Mouse (Mus musculus): ENCODE results near the gene Mettl25. TPM values are rescaled to one million over a fixed set of nuclear protein-coding genes. Genes with fewer than 3 reads are reported as not detected.

Gene Mettl25
- polyA plus RNA-seq, 1 experiment, result 3.9 TPM

- 93% methylated on average over 17 of the region's 17 CpGs for WGBS
- no peak for DNase-seq (ENCODE audit: low read depth in 1 of 2, low spot score in 2 of 2)
- H3K27ac ChIP-seq (ENCODE audit: insufficient read depth, low read length), result no peak overlapping the region
- H3K36me3 ChIP-seq (ENCODE audit: control insufficient read depth, insufficient read depth, low read length), result peaks cover 3% of the 10 kb centered on the region; the same call in 1 of the 2 replicates
- no peaks in the 10 kb centered on the region for H3K27me3 ChIP-seq (ENCODE audit: control insufficient read depth, insufficient read depth, low read length)
- TF ChIP-seq CTCF (IDR thresholded peaks at IDR 0.05; ENCODE audit: extremely low read depth, insufficient read depth, insufficient read length, insufficient replicate concordance) (no peak), POLR2A (IDR thresholded peaks at IDR 0.05; ENCODE audit: low read depth, low read length) (no peak)
- no peaks in the 10 kb centered on the region for H3K4me1 ChIP-seq (ENCODE audit: control insufficient read depth, insufficient read depth, insufficient read length)
- H3K4me3 ChIP-seq (ENCODE audit: extremely low read depth, insufficient read depth, insufficient read length), result no peak overlapping the region
Measured at GRCm38 (mm10) chr10:105788744-105789486, 52.3 kb downstream of the Mettl25 start.

- Histone ChIP-seq H3K36me3 (ENCODE audit: control insufficient read depth, insufficient read depth, low read length) (0 out of 2 replicates have a peak, but pooled peaks cover 3% of the 10 kb centered on the region), H3K4me1 (ENCODE audit: control insufficient read depth, insufficient read depth, insufficient read length) (no peaks in the 10 kb centered on the region), H3K4me3 (ENCODE audit: extremely low read depth, insufficient read depth, insufficient read length) (no peak overlapping the region), H3K27ac (ENCODE audit: insufficient read depth, low read length) (no peak overlapping the region), H3K27me3 (ENCODE audit: control insufficient read depth, insufficient read depth, low read length) (no peaks in the 10 kb centered on the region)
- no peak for DNase-seq (ENCODE audit: low read depth in 1 of 2, low spot score in 2 of 2)
- TF ChIP-seq POLR2A (IDR thresholded peaks at IDR 0.05; ENCODE audit: low read depth, low read length) (no peak), CTCF (IDR thresholded peaks at IDR 0.05; ENCODE audit: extremely low read depth, insufficient read depth, insufficient read length, insufficient replicate concordance) (no peak)
- 91% methylated on average over 8 of the region's 8 CpGs for WGBS
Measured at GRCm38 (mm10) chr10:105783766-105784165, 57.4 kb downstream of the Mettl25 start.

GRCm38 (mm10) chr10:105774382-105774781 lies 66.8 kb downstream of the Mettl25 start:
- H3K4me3 ChIP-seq (ENCODE audit: extremely low read depth, insufficient read depth, insufficient read length), result no peak overlapping the region
- no peaks in the 10 kb centered on the region for H3K36me3 ChIP-seq (ENCODE audit: control insufficient read depth, insufficient read depth, low read length)
- no peak for TF ChIP-seq POLR2A (IDR thresholded peaks at IDR 0.05; ENCODE audit: low read depth, low read length)
- TF ChIP-seq CTCF (IDR thresholded peaks at IDR 0.05; ENCODE audit: extremely low read depth, insufficient read depth, insufficient read length, insufficient replicate concordance), result peak; percentile 40; the same call in 1 of the 2 replicates
- no peaks in the 10 kb centered on the region for H3K4me1 ChIP-seq (ENCODE audit: control insufficient read depth, insufficient read depth, insufficient read length)
- H3K27me3 ChIP-seq (ENCODE audit: control insufficient read depth, insufficient read depth, low read length), result no peaks in the 10 kb centered on the region
- no peak overlapping the region for H3K27ac ChIP-seq (ENCODE audit: insufficient read depth, low read length)
- DNase-seq (ENCODE audit: low read depth in 1 of 2, low spot score in 2 of 2), result peak in 1 of 2 experiments; percentile 20
- WGBS, result 26% methylated on average over 6 of the region's 6 CpGs

GRCm38 (mm10) chr10:105772821-105773302 lies 68.3 kb downstream of the Mettl25 start:
- Histone ChIP-seq H3K36me3 (ENCODE audit: control insufficient read depth, insufficient read depth, low read length) (no peaks in the 10 kb centered on the region), H3K27ac (ENCODE audit: insufficient read depth, low read length) (no peak overlapping the region), H3K27me3 (ENCODE audit: control insufficient read depth, insufficient read depth, low read length) (no peaks in the 10 kb centered on the region), H3K4me3 (ENCODE audit: extremely low read depth, insufficient read depth, insufficient read length) (no peak overlapping the region), H3K4me1 (ENCODE audit: control insufficient read depth, insufficient read depth, insufficient read length) (no peaks in the 10 kb centered on the region)
- WGBS, result 91% methylated on average over 9 of the region's 9 CpGs
- TF ChIP-seq CTCF (IDR thresholded peaks at IDR 0.05; ENCODE audit: extremely low read depth, insufficient read depth, insufficient read length, insufficient replicate concordance) (no peak), POLR2A (IDR thresholded peaks at IDR 0.05; ENCODE audit: low read depth, low read length) (no peak)
- no peak for DNase-seq (ENCODE audit: low read depth in 1 of 2, low spot score in 2 of 2)

- TF ChIP-seq POLR2A (IDR thresholded peaks at IDR 0.05; ENCODE audit: low read depth, low read length) (no peak), CTCF (IDR thresholded peaks at IDR 0.05; ENCODE audit: extremely low read depth, insufficient read depth, insufficient read length, insufficient replicate concordance) (no peak)
- DNase-seq (ENCODE audit: low read depth in 1 of 2, low spot score in 2 of 2), result no peak
- WGBS, result 61% methylated on average over 2 of the region's 2 CpGs
Measured at GRCm38 (mm10) chr10:105763959-105764358, 77.2 kb downstream of the Mettl25 start.

GRCm38 (mm10) chr10:105760460-105760859 lies 80.7 kb downstream of the Mettl25 start:
- WGBS, result 56% methylated on average over 2 of the region's 2 CpGs
- H3K27ac ChIP-seq (ENCODE audit: insufficient read depth, low read length), result no peak overlapping the region
- DNase-seq (ENCODE audit: low read depth in 1 of 2, low spot score in 2 of 2), result no peak
- H3K4me3 ChIP-seq (ENCODE audit: extremely low read depth, insufficient read depth, insufficient read length), result no peak overlapping the region
- H3K36me3 ChIP-seq (ENCODE audit: control insufficient read depth, insufficient read depth, low read length), result 0 out of 2 replicates have a peak, but pooled peaks cover 2% of the 10 kb centered on the region
- no peaks in the 10 kb centered on the region for H3K4me1 ChIP-seq (ENCODE audit: control insufficient read depth, insufficient read depth, insufficient read length)
- H3K27me3 ChIP-seq (ENCODE audit: control insufficient read depth, insufficient read depth, low read length), result no peaks in the 10 kb centered on the region
- TF ChIP-seq POLR2A (IDR thresholded peaks at IDR 0.05; ENCODE audit: low read depth, low read length) (no peak), CTCF (IDR thresholded peaks at IDR 0.05; ENCODE audit: extremely low read depth, insufficient read depth, insufficient read length, insufficient replicate concordance) (no peak)

More at GRCm38 (mm10) chr10:105763959-105764358, 77.2 kb downstream of the Mettl25 start:
- Histone ChIP-seq H3K27me3 (ENCODE audit: control insufficient read depth, insufficient read depth, low read length) (no peaks in the 10 kb centered on the region), H3K36me3 (ENCODE audit: control insufficient read depth, insufficient read depth, low read length) (0 out of 2 replicates have a peak, but pooled peaks cover 2% of the 10 kb centered on the region), H3K27ac (ENCODE audit: insufficient read depth, low read length) (no peak overlapping the region), H3K4me3 (ENCODE audit: extremely low read depth, insufficient read depth, insufficient read length) (no peak overlapping the region), H3K4me1 (ENCODE audit: control insufficient read depth, insufficient read depth, insufficient read length) (no peaks in the 10 kb centered on the region)

- no peaks in the 10 kb centered on the region for H3K4me1 ChIP-seq (ENCODE audit: control insufficient read depth, insufficient read depth, insufficient read length)
- no peak for TF ChIP-seq POLR2A (IDR thresholded peaks at IDR 0.05; ENCODE audit: low read depth, low read length)
- TF ChIP-seq CTCF (IDR thresholded peaks at IDR 0.05; ENCODE audit: extremely low read depth, insufficient read depth, insufficient read length, insufficient replicate concordance), result no peak
- no peak overlapping the region for H3K4me3 ChIP-seq (ENCODE audit: extremely low read depth, insufficient read depth, insufficient read length)
- no peak overlapping the region for H3K27ac ChIP-seq (ENCODE audit: insufficient read depth, low read length)
- H3K36me3 ChIP-seq (ENCODE audit: control insufficient read depth, insufficient read depth, low read length), result 0 out of 2 replicates have a peak, but pooled peaks cover 2% of the 10 kb centered on the region
- H3K27me3 ChIP-seq (ENCODE audit: control insufficient read depth, insufficient read depth, low read length), result no peaks in the 10 kb centered on the region
- no peak for DNase-seq (ENCODE audit: low read depth in 1 of 2, low spot score in 2 of 2)
- 26% methylated on average over 7 of the region's 7 CpGs for WGBS
Measured at GRCm38 (mm10) chr10:105760046-105760445, 81.1 kb downstream of the Mettl25 start.

Data from spleen, adult 2 months (tissue).